Mouse (Mus musculus): ENCODE measurements around the gene Pcif1. TPM values are rescaled to one million over a fixed set of nuclear protein-coding genes. Genes with fewer than 3 reads are reported as not detected.

The Pcif1 gene
- total RNA-seq, 2 experiments from 2014 or later: 40.4 to 47.2 TPM

DNA sequence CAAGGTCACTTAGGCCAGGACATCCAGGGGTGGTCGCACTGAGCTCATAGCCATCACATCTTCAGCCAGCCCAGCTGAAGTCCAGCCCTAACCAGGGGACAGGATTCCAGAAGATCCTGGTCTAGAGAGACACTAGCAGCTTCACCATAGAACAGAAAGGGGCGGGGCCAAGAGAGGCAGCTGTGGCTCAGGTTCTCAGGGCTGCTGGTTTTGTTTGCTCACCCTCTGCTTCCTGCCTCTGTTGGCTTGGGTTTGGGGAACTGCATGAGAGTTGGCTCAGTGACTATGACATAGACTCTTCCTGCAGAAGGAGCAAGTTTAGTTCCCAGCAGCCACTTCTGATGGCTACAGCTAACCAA lies 34.3 kb downstream of the Pcif1 start:
- no peak for DNase-seq (ENCODE audit: extremely low spot score in 1 of 2, low spot score in 1 of 2)

DNA sequence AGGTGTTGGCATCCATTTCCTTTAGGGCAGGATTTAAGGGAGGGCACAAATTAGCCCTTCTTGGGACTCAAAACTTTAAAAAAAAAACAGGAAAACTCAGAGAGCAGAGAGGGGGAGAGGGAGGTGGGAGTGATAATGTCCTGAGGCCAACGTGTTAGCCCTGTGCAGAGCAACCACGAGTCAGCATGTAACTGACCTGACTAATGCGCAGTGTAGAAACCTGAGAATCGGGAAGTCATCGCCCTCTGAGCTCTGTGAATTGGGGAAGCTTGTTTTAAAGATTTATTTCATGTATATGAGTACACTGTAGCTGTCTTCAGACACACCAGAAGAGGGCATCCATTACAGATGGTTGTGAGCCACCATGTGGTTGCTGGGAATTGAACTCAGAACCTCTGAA lies 37.7 kb downstream of the Pcif1 start:
- no peak for DNase-seq (ENCODE audit: extremely low spot score in 1 of 2, low spot score in 1 of 2)

DNA sequence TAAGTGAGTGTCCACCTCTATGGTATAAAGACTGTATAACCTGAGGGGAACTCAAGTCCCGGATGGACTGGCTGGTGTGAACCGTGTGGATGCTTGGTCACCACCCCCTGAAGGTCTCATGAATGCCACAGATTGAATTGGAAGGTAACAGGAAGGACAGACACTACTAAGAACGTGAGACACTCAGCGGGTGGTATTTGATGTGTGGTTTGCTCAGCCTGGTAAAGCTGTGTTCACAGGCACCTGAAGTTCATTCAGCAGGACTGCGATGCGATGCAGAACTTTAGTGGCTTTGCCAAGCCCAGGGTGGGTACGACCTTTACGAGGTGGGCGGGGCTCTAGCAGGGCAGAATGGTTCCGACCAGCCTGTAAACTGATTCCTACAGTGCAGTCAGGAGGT lies 38.3 kb downstream of the Pcif1 start:
- DNase-seq (ENCODE audit: extremely low spot score in 1 of 2, low spot score in 1 of 2): no peak

DNA sequence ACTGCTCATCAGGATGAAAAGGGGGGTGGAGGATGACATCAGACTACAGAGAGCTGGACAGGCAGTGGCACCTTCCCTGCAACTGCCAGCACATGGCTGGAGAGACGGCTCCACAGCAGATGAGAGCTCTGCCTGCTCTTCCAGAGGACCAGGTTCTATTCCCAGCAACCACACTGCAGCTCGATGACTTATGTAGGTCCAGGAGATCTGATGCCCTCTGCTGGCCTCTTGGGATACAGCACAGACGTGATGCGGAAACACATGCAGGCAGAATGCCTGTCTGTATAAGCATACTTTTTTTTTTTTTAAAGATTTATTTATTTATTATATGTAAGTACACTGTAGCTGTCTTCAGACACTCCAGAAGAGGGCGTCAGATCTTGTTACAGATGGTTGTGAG lies 39.2 kb downstream of the Pcif1 start:
- no peak for DNase-seq (ENCODE audit: extremely low spot score in 1 of 2, low spot score in 1 of 2)

DNA sequence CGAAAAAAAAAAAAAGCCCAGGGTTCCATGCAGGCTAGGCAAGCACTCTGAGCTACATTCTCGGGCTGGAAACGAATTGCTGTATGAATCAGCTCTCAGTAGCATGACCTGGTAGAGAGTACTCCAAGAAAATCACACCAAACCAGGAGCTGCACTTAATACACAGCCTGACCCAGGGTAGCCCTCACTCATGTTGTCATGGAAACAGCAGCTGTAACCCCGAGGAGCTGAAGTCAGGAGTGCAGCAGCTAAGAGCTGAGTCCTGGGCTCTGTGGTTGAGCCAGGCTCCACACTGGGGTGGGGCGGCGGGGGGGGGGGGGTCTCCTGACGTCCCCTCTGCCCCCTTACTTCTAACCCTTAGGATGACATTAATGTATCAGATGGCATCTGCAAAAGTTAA lies 42.9 kb downstream of the Pcif1 start:
- DNase-seq (ENCODE audit: extremely low spot score in 1 of 2, low spot score in 1 of 2): no peak

DNA sequence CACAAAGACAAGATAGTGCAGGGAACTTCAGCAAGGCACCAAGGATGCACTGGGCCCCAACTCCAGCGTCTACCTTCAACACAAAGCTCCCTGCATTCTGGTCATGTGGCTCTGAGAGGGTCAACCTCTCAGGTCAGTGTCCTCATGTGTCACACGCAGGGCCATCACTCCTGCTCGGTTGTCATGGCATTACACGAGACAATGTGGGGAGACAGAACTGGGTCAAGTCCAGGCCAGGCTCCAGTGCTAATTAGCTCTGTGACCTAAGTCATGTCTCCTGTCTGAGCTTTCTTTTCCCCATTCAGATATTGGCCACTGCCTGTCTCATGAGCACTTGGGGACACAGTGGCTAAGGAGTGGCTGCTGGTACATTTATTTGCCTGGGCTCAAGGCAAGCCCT lies 44.2 kb downstream of the Pcif1 start:
- DNase-seq (ENCODE audit: extremely low spot score in 1 of 2, low spot score in 1 of 2): no peak

DNA sequence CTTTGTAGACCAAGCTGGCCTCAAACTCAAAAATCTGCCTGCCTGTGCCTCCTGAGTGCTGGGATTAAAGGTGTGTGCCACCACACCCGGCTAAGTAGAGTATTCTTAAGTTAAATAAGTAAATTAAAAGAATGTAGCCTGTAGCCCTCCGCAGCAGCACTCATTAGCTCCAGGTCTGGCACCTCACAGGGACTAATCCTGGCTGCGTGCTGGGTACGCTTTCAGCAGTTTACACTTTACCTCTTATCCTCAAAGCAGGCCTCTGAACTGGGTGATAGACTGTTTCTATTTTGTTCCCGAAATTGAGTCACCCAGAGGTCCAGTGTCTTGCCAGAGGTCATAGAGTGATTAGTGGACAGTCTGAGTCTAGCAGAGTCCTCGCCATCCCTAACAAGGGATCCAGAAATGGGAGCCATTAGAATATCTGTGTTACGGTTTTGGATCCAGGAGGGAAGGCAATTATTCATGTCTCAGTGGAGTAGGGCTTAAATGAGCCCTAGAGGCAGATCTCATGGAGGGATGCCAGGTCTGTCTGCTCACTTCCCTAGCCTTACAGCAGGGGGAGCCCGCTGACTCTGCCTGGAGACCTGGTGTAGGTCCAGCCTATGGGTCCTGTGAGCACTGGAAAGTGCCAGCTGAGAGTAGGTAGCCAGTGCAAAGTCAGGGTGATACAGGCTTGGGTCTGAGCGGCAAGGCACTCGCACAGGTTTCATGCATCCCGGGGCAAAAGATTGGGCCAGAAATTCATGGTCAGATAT lies 45.2 kb downstream of the Pcif1 start:
- DNase-seq (ENCODE audit: extremely low spot score in 1 of 2, low spot score in 1 of 2): peak; percentile 82 to 91

DNA sequence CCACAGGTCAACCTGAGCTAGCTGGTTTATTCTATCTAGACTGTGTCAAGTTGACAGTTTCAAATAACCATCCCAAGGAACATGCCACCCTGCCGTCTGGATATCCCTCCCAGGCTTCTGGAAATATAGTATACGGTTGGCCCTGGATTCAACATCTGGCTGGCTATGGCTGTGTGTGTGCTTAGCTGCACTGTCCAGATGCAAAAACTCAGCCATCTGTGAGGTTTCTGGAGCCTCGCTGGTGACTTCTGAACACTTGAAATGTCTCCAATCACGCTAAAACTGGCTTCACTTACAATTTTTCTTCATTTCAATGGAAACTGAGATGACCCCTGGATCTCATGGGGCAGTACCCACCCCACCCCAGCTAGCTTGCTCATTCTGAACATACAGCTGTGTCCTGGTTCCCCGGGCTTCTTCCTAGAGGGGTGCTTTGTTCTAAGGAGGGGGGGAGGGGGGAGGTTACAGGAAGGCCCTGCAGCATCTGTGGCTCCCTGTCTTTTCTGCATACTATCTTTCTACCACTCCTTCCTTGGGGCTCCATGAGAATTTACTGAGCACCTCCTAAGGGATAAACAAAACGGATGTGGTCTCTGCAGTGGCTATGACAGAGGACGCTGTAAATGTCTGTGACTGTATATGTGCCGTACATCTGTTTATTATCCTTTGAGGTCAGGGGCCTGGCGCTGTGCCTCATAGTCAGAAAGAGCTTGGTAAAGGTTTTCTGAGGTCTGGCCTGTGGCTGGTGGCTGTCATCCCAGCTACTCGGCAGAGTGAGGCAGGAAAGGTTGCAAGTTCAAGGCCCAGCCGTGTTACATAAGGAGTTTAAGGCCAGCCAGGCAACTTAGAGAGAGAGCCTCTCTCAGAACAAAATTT lies 51.8 kb downstream of the Pcif1 start:
- DNase-seq (ENCODE audit: extremely low spot score in 1 of 2, low spot score in 1 of 2): no peak

DNA sequence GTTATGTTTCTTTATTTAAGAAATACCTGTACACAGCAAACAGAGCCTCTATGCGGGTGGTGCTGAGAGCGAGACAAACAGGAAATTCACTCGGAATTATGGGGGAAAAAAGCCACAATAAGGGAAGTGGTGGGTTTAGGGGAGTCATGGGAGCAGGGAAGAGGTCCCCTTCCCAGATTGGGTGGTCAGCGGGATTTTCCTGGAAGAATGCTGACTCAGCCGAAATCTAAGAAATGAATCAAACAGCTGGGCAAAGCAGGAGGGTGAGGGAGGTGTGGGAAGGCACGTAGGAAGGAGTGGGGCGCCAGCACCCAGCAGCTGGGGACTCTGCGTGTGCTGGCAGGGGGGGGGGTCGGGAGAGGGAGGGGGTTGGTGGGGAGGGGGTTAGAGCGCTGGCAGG lies 54.4 kb downstream of the Pcif1 start:
- no peak for DNase-seq (ENCODE audit: extremely low spot score in 1 of 2, low spot score in 1 of 2)

DNA sequence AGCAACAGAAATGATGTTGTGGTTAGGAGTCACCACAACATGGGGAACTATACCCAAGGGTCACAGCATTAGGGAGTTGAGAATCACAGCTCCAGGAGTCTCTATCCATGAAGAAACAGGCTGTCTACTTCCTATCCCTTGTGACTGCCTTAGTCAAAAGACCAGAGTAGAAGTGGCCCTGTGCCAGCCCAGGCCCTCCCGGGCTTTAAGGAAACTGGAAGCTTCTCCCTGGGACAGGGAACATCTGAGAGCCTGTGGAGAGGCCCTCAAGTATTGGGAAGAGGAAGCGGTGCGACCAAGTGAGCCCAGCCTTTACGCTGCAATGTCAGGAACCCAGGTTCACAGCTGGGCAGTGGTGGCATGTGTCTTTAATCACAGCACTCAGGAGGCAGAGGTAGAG lies 56.9 kb downstream of the Pcif1 start:
- no peak for DNase-seq (ENCODE audit: extremely low spot score in 1 of 2, low spot score in 1 of 2)

DNA sequence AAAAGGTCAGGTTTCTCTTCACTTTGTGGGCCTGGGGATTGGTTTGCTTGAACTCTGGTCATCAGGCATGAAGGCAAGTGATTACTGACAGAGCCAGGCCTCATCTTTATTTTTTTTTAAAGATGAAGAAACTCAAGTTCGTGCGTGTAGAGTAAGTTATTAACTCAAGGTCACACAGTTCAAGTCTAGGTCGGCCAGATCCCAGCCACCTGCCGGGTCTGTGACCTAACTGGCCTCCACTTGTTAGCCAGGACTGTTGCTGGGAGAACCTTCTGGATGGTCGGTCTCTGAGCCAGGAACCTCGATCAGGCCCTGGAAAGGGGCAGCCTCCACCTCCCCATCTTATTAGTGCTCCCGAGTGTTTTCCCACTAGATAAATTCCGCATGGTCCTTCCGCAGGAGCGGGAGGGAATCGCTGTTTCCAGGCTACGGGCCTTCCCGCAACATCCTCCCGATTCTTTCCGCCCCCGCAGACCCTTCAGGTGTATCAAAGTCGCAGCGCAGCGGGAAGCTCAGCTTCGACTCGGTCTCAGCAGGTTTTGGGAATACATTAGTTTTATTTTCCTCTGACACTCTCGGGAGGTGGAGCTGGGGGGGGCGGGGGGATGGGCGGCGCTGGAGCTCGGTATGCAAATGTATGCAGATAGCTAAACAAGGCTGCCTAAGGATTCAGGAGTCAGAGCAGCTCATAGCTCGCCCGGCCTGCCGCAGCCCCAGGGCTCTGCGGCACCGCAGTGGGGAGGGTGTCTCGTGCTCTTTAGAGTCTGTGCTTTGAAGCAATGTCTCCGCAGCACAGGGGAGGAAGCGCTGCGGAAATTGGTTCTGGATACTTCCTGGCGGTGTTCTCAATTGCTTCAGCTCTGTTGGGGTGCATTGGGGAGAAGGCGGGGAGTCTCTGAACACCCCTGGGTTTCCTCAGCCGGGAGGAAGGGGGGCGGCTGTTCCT lies 59.3 kb downstream of the Pcif1 start:
- DNase-seq (ENCODE audit: extremely low spot score in 1 of 2, low spot score in 1 of 2): peak; percentile 29 to 50

DNA sequence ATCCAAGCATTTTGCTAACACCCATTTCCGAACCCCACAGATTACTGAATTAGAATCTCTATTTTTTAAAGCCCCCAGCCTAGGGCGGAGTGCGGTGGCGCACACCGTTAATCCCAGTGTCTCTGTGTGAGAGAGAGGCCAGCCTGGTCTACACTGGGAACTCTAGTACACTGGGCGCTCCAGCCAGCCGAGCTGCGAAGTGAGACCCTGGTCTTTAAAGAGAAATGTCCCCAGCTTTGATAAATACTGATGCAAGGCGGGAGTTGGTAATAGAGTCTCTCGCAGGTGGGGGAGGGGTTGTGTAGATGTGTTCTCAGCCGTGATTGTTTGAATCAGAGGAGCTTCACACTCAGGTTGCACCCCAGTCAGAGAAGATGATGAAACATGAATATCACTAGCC lies 60.0 kb downstream of the Pcif1 start:
- no peak for DNase-seq (ENCODE audit: extremely low spot score in 1 of 2, low spot score in 1 of 2)

DNA sequence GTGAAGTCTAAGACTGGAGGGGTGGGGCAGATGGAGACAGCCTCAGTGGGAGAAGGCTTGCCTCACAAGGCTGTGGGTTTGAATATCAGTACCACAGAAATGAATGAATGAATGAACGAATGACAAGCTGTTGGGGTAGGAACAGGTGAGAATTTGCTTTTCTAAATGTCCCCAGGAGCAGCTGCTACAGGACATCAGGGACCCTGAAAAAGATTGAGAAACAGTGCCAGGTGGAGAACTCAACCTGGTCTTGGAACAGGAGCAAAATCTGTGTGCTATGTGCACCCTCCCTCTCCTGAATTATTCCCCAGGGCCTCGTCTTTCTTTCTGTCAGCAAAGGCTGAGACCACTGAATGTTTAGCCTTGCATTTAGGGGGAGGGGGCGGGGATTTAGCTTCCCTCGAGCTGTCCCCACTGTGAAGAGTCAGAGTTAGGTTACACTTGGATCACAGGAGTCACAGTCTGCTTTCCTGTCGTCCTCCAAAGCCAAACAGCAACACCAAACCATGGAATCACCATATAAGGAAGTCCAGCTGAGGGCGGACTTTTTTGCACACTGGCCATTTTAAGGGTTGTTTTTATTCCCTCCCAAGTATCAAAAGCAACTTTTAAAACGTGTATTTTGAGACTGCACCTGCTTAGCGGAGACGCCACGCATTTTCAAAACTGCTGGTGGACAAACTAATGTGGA lies 61.2 kb downstream of the Pcif1 start, which contains the start of gene Mmp9:
TSS of gene Mmp9 (plus strand) at position 641 of the 691 bp plus-strand sequence.
- no peak for DNase-seq (ENCODE audit: extremely low spot score in 1 of 2, low spot score in 1 of 2)

DNA sequence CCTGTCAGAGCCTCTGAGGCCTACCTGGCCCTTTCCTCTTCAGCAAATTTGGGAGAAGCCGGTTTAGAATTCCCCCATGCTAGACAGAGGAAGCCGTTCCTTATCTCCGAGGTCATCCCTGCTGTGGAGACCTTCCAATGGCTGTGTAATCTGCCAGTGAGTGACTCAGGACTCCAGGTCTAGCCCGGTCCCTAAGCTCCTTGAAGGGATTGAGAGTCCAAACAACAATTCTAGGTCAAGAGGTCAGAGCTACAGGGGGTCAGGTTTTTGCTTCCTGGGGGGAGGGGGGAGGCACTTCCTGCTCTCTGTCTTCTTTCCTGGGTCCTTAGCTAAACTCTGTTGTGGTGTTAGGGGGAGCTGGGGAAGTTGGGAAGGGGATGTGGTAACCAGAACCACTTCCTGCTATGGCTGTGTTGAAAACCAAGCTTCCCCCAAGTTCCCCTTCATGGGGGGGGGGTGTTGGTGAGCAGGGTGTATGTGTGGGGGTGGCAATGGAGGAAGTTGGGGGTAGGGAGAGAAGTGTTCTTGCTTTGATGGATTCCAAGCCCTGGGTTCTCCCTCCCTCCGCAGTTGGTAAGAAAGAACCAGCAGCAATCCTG lies 63.7 kb downstream of the Pcif1 start:
- no peak for DNase-seq (ENCODE audit: extremely low spot score in 1 of 2, low spot score in 1 of 2)

Other genes starting within 250 kb of the Pcif1 start
- not detected for gene Wfdc16, start 240.5 kb upstream of the Pcif1 start, total RNA-seq (2021)
- gene Wfdc10, start 223.3 kb upstream of the Pcif1 start, total RNA-seq (2021): not detected
- not detected for gene Wfdc9, start 222.7 kb upstream of the Pcif1 start, total RNA-seq (2021)
- not detected for gene Wfdc11, start 205.2 kb upstream of the Pcif1 start, total RNA-seq (2021)
- not detected for gene Wfdc13, start 194.2 kb upstream of the Pcif1 start, total RNA-seq (2021)
- not detected for gene Spint4, start 180.8 kb upstream of the Pcif1 start, total RNA-seq (2021)
- gene Spint5, start 164.0 kb upstream of the Pcif1 start, total RNA-seq (2021): not detected
- gene Wfdc3, start 133.4 kb upstream of the Pcif1 start, total RNA-seq (2021): 1 to 10 TPM in 1 of 2 experiments, under 1 TPM in 1; 0.89 to 1.0 TPM
- gene Dnttip1, start 133.3 kb upstream of the Pcif1 start, total RNA-seq (2021): 10 to 100 TPM; 37.0 TPM
- gene Ube2c, start 109.4 kb upstream of the Pcif1 start, total RNA-seq (2021): 1 to 10 TPM in 1 of 2 experiments, not detected in 1; 1.2 TPM
- not detected for gene Tnnc2, start 99.3 kb upstream of the Pcif1 start, total RNA-seq (2021)
- 10 to 100 TPM; 38.0 to 45.8 TPM for gene Snx21, start 93.5 kb upstream of the Pcif1 start, total RNA-seq (2021)
- 10 to 100 TPM; 24.3 to 25.4 TPM for gene Acot8, start 74.4 kb upstream of the Pcif1 start, total RNA-seq (2021)
- 1 to 10 TPM; 7.8 to 9.3 TPM for gene Zswim3, start 74.2 kb upstream of the Pcif1 start, total RNA-seq (2021)
- gene Zswim1, start 56.6 kb upstream of the Pcif1 start, total RNA-seq (2021): 10 to 100 TPM; 22.7 to 22.9 TPM
- gene Spata25, start 50.8 kb upstream of the Pcif1 start, total RNA-seq (2021): not detected
- 100 to 1,000 TPM in 1 of 2 experiments, 10 to 100 TPM in 1; 93.3 to 106 TPM for gene Ctsa, start 46.4 kb upstream of the Pcif1 start, total RNA-seq (2021)
- gene Neurl2, start 45.8 kb upstream of the Pcif1 start, total RNA-seq (2021): 1 to 10 TPM; 3.4 to 4.6 TPM
- 10 to 100 TPM; 68.8 to 73.7 TPM for gene Pltp, start 21.6 kb upstream of the Pcif1 start, total RNA-seq (2021)
- 10 to 100 TPM; 23.3 to 29.1 TPM for gene Zfp335, start 32.5 kb downstream of the Pcif1 start, total RNA-seq (2021)
- 1 to 10 TPM; 1.5 to 1.8 TPM for gene Mmp9, start 61.5 kb downstream of the Pcif1 start, total RNA-seq (2021)
- 100 to 1,000 TPM; 366 to 382 TPM for gene Slc12a5, start 81.5 kb downstream of the Pcif1 start, total RNA-seq (2021)
- 10 to 100 TPM; 50.2 to 56.1 TPM for gene Ncoa5, start 155.6 kb downstream of the Pcif1 start, total RNA-seq (2021)
- 1 to 10 TPM in 1 of 2 experiments, under 1 TPM in 1; 0.66 to 1.6 TPM for gene Cd40, start 176.3 kb downstream of the Pcif1 start, total RNA-seq (2021)
- gene 1700025C18Rik, start 211.4 kb downstream of the Pcif1 start, total RNA-seq (2021): not detected

Data from layer of hippocampus, postnatal 25 days (tissue).